Mouse (Mus musculus): ENCODE data around the gene Fam189a2. TPM values are rescaled to one million over a fixed set of nuclear protein-coding genes. Genes with fewer than 3 reads are reported as not detected.

Gene Fam189a2
- polyA plus RNA-seq, 3 experiments from 2014 or later, result not detected

- ATAC-seq, result no peak
These were observed 6.2 kb downstream of the Fam189a2 start for GRCm38 (mm10) chr19:24024667-24025066.

- no peak for ATAC-seq
These were observed 6.7 kb downstream of the Fam189a2 start for GRCm38 (mm10) chr19:24024131-24024530.

- no peak for ATAC-seq
These were observed 7.5 kb downstream of the Fam189a2 start for GRCm38 (mm10) chr19:24023351-24023750.

GRCm38 (mm10) chr19:24022771-24023170 lies 8.0 kb downstream of the Fam189a2 start:
- no peak for ATAC-seq

- ATAC-seq, result no peak
These were observed 8.5 kb downstream of the Fam189a2 start for GRCm38 (mm10) chr19:24022301-24022700.

- no peak for ATAC-seq
These were observed 10.1 kb downstream of the Fam189a2 start for GRCm38 (mm10) chr19:24020736-24021135.

GRCm38 (mm10) chr19:24019609-24020008 lies 11.2 kb downstream of the Fam189a2 start:
- no peak for ATAC-seq

GRCm38 (mm10) chr19:24018396-24018795 lies 12.4 kb downstream of the Fam189a2 start:
- ATAC-seq, result no peak

GRCm38 (mm10) chr19:24017892-24018291 lies 12.9 kb downstream of the Fam189a2 start:
- no peak for ATAC-seq

- no peak for ATAC-seq
These were observed 13.4 kb downstream of the Fam189a2 start for GRCm38 (mm10) chr19:24017427-24017826.

- no peak for ATAC-seq
These were observed 14.0 kb downstream of the Fam189a2 start for GRCm38 (mm10) chr19:24016706-24017386.

GRCm38 (mm10) chr19:24013241-24013640 lies 17.6 kb downstream of the Fam189a2 start:
- no peak for ATAC-seq

GRCm38 (mm10) chr19:24012479-24012878 lies 18.3 kb downstream of the Fam189a2 start:
- no peak for ATAC-seq

GRCm38 (mm10) chr19:24007638-24008360 lies 23.0 kb downstream of the Fam189a2 start:
- no peak for ATAC-seq

- ATAC-seq, result no peak
These were observed 23.7 kb downstream of the Fam189a2 start for GRCm38 (mm10) chr19:24007002-24007637.

GRCm38 (mm10) chr19:23995766-23996399 lies 34.9 kb downstream of the Fam189a2 start:
- ATAC-seq, result no peak

- ATAC-seq, result no peak
These were observed 42.7 kb downstream of the Fam189a2 start for GRCm38 (mm10) chr19:23988166-23988565.

GRCm38 (mm10) chr19:23987291-23987690 lies 43.5 kb downstream of the Fam189a2 start:
- no peak for ATAC-seq

- ATAC-seq, result no peak
These were observed 46.6 kb downstream of the Fam189a2 start for GRCm38 (mm10) chr19:23984186-23984585.

GRCm38 (mm10) chr19:23980598-23980997 lies 50.2 kb downstream of the Fam189a2 start:
- no peak for ATAC-seq

GRCm38 (mm10) chr19:23977901-23978443 lies 52.8 kb downstream of the Fam189a2 start:
- ATAC-seq, result no peak

GRCm38 (mm10) chr19:23972881-23973649 lies 57.8 kb downstream of the Fam189a2 start:
- ATAC-seq, result no peak

All from inflammation-experienced regulatory T-cells, adult 6 months (primary cell).